Mouse (Mus musculus) limb, embryonic 14.5 days (tissue): ENCODE results near the gene Lypla2. TPM values are rescaled to one million over a fixed set of nuclear protein-coding genes. Genes with fewer than 3 reads are reported as not detected.

Source experiments
- ATAC-seq: fragments of 200-750 bp; cut with Nextera tagmentation; 2 replicates; pipeline ENCODE4 v1.8.0; 2017; ENCODE audit warnings: low read depth, moderate number of reproducible peaks, moderate TSS enrichment; ENCODE audit not compliant: low FRiP score
- DNase-seq: peaks from one replicate; pipeline ENCODE4 v3.0.0-alpha.2; 2015; ENCODE audit warnings: low spot score
- H3K27ac ChIP-seq: fragments of 300-500 bp; sonication (generic); replicated peaks from 2 replicates; pipeline ENCODE4 v1.5.1; 2014; ENCODE audit warnings: low read depth, mild to moderate bottlenecking, low read length, moderate library complexity, mixed read lengths
- H3K27me3 ChIP-seq: fragments of 300-500 bp; sonication (generic); 2 replicates; pipeline ENCODE4 v1.6.1; 2014; ENCODE audit warnings: low read length, mixed read lengths; ENCODE audit not compliant: control insufficient read depth, insufficient read depth
- H3K36me3 ChIP-seq: fragments of 300-500 bp; sonication (generic); 2 replicates; pipeline ENCODE4 v1.6.1; 2014; ENCODE audit warnings: mild to moderate bottlenecking, low read length, moderate library complexity, mixed read lengths; ENCODE audit not compliant: control insufficient read depth, insufficient read depth
- H3K4me1 ChIP-seq: fragments of 300-500 bp; sonication (generic); 2 replicates; pipeline ENCODE4 v1.6.1; 2014; ENCODE audit warnings: antibody characterized with exemption, low read length, mixed read lengths; ENCODE audit not compliant: control insufficient read depth, insufficient read depth
- H3K4me2 ChIP-seq: fragments of 300-500 bp; sonication (generic); replicated peaks from 2 replicates; pipeline ENCODE4 v1.6.1; 2014; ENCODE audit warnings: low read depth, mild to moderate bottlenecking, low read length, moderate library complexity; ENCODE audit not compliant: severe bottlenecking
- H3K4me3 ChIP-seq: fragments of 300-500 bp; sonication (generic); replicated peaks from 2 replicates; pipeline ENCODE4 v1.5.1; 2014; ENCODE audit warnings: low read length
- H3K9ac ChIP-seq: fragments of 300-500 bp; sonication (generic); 2 replicates; pipeline ENCODE4 v1.6.1; 2014; ENCODE audit warnings: mild to moderate bottlenecking, low read depth, low read length, moderate library complexity; ENCODE audit not compliant: severe bottlenecking
- H3K9me3 ChIP-seq: fragments of 300-500 bp; sonication (generic); 2 replicates; pipeline ENCODE4 v1.6.1; 2016; ENCODE audit warnings: low read length; ENCODE audit not compliant: control insufficient read depth
- POLR2A ChIP-seq: fragments of 200-500 bp; IDR thresholded peaks from 2 replicates; pipeline ENCODE4 v1.8.0; 2012; ENCODE audit warnings: inconsistent platforms, mild to moderate bottlenecking, moderate library complexity, borderline replicate concordance; ENCODE audit not compliant: insufficient read depth, insufficient read length; ENCODE audit errors: extremely low read depth
- WGBS: fragments of 180-500 bp; shearing (Covaris S2); extraction: QIAGEN DNeasy Blood & Tissue Kit; methylation state at CpG from one replicate; pipeline ENCODE4 v1.1.7; 2014; 5-methylcytosine and 5-hydroxymethylcytosine counted together
- polyA plus RNA-seq, 2 experiments: library from polyadenylated mRNA; depleted of rRNA in 1 of 2; stranded (reverse) in 1 of 2; unstranded in 1 of 2; fragments of >200 nt; fragmentation: Nextera tagmentation in 1 of 2; extraction: Ambion mirVana in 1 of 2; gene quantifications; 2 replicates each; pipeline versions ENCODE4 v1.2.1 to v1.2.3; 2012 to 2014

Lypla2 gene
- polyA plus RNA-seq, 2 experiments, result 105 to 106 TPM

DNA sequence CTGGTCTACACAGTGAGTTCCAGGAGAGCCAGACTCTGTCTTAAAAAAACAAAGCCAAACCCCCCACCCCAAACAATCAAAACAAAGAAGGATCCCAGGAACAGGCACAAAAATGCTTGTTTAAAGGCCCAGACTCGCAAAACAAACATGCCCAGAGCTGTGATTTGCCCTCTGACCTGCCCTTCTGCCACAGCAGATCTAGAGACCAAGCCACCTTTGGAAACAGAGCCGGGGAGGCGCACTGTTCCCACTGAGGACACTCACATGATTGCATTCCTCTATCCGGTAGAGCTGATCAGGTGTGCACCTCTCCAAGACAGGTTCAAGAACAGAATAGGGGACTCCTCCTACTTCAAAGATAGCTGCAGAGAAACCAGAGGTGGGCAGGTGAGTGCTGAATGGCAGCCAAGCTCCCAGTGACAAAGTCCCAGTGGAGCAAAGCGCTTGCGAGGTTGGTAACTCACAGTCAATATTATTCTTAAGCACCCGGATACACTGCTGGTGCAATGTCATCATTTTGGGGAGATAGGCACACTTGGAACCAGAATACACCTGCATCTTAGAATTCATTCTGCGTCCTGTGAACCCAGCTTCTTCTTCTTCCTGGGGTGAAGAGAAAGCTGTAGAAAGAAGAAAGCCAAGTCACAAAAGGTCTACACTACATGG, 36.5 kb upstream of the Lypla2 start:
- H3K9me3 ChIP-seq, result no peaks in the 10 kb centered on the region
- 97% methylated on average over 8 of the region's 8 CpGs for WGBS
- ATAC-seq, result no peak
- no peak for DNase-seq
- H3K9ac ChIP-seq, result no peak overlapping the region
- peaks cover 89% of the 10 kb centered on the region for H3K36me3 ChIP-seq
- no peak overlapping the region for H3K4me3 ChIP-seq
- no peak overlapping the region for H3K4me2 ChIP-seq
- no peaks in the 10 kb centered on the region for H3K27me3 ChIP-seq
- H3K4me1 ChIP-seq, result no peaks in the 10 kb centered on the region
- H3K27ac ChIP-seq, result no peak overlapping the region
- no peak for TF ChIP-seq POLR2A

DNA sequence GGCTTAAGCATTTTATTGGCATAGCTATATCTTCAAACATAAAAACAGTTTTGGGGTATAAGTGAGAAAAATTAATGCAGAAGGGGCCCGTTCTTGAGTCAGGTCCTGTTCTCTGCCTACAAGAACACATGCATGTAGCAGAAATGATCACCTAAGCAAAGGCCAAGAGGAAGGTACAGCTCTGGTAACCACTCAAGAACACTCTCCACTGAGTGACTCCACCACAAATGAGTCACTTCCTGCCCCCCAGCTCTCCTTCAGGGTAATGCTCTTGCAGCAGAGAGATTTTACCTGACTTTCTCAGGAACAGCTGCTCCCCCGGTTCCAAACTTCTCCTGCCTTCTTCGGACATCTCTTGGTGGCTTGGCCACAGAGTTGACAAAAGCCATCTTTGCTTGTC, 34.4 kb upstream of the Lypla2 start:
- Histone ChIP-seq H3K4me3 (no peak overlapping the region), H3K27me3 (no peaks in the 10 kb centered on the region), H3K36me3 (peaks cover 89% of the 10 kb centered on the region), H3K4me1 (no peaks in the 10 kb centered on the region), H3K9me3 (no peaks in the 10 kb centered on the region), H3K9ac (no peak overlapping the region), H3K27ac (no peak overlapping the region), H3K4me2 (no peak overlapping the region)
- ATAC-seq (no peak), DNase-seq (no peak)
- 93% methylated on average over 3 of the region's 3 CpGs for WGBS
- TF ChIP-seq POLR2A, result no peak

DNA sequence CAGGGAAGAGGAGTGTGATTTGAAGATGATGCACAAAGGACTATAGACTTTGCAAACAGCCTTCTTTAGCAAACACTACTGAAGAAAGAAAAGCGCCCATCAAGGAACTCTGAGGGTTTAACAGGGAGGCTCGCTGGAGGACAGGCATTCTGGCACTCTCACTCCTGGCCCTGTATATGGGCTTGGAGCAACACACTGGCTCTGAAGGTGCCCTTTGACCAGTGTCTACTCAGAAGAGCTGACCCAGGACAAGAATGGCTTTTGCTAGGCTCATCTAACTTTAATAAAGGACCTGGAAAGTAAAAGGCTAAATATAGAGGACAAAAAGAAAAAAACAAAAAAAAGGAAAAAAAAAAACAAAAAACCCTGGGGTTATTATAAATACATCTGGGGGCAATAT, 32.5 kb upstream of the Lypla2 start:
- H3K36me3 ChIP-seq, result peaks cover 73% of the 10 kb centered on the region
- no peak for DNase-seq
- WGBS, result 94% methylated on average over 2 of the region's 2 CpGs
- H3K27ac ChIP-seq, result no peak overlapping the region
- ATAC-seq, result no peak
- no peak for TF ChIP-seq POLR2A
- H3K4me3 ChIP-seq, result no peak overlapping the region
- H3K9me3 ChIP-seq, result no peaks in the 10 kb centered on the region
- H3K4me2 ChIP-seq, result no peak overlapping the region
- H3K9ac ChIP-seq, result no peak overlapping the region
- no peaks in the 10 kb centered on the region for H3K4me1 ChIP-seq
- no peaks in the 10 kb centered on the region for H3K27me3 ChIP-seq

DNA sequence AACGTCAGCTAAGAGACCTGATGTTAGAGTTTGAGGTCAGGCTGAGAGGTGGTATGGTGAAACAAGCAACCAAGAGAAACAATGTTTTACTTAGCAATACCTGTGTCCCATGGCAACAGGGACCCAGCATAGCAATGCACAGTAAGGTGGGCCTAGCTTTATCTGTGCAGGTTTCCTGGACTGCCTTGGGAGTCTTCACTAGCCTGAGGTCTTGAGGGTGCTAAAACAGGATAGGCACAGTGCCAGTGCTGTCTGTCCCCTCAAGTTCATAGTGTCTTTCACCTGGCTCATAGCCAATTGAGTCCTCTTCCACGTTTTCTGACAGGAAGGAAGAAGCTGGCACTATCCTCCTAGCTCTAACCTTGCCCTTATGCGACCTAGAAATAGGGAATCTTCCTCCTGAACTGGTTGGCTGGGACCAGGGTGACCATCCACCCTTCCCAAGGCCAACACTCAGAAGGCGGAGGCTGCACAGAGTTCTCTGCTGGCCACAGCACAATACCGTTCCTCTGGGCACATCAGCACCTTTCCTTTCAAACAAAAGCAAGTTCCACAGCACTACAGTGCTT, 31.8 kb upstream of the Lypla2 start:
- WGBS, result 89% methylated on average over 5 of the region's 5 CpGs
- DNase-seq (no peak), ATAC-seq (no peak)
- H3K4me1 ChIP-seq, result no peaks in the 10 kb centered on the region
- no peaks in the 10 kb centered on the region for H3K9me3 ChIP-seq
- no peaks in the 10 kb centered on the region for H3K27me3 ChIP-seq
- peaks cover 66% of the 10 kb centered on the region for H3K36me3 ChIP-seq
- TF ChIP-seq POLR2A, result no peak
- no peak overlapping the region for H3K4me2 ChIP-seq
- no peak overlapping the region for H3K9ac ChIP-seq
- no peak overlapping the region for H3K4me3 ChIP-seq
- no peak overlapping the region for H3K27ac ChIP-seq

DNA sequence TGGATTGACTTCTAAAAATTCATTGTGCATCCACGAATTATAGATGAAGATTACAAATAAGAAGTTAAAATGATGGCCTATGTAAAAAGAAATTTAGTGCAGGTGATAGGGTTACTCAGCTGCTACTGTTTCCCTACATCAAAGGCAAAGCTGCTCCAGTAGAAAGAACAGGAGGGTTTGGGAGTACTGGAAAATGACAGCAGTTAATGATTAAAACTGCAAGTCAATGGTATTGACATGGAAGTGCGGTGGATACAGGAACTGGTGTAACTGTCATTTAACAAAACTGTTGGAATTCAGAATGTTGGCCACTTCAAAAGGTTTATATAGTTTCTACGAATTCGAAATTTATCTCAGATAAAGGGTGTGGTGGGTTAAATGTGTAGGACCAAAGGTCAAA, 22.7 kb upstream of the Lypla2 start:
- WGBS, result 81% methylated on average over 4 of the region's 4 CpGs
- Histone ChIP-seq H3K36me3 (no peaks in the 10 kb centered on the region), H3K27me3 (no peaks in the 10 kb centered on the region), H3K4me1 (no peaks in the 10 kb centered on the region), H3K9ac (no peak overlapping the region), H3K4me2 (no peak overlapping the region), H3K9me3 (peaks cover 6% of the 10 kb centered on the region; the same call in 1 of the 2 replicates), H3K27ac (no peak overlapping the region), H3K4me3 (no peak overlapping the region)
- DNase-seq (no peak), ATAC-seq (no peak)
- TF ChIP-seq POLR2A, result no peak
